Mouse (Mus musculus) cerebellum, adult 2 months (tissue): ENCODE results near the gene Fetub.

ENCODE experiments used
- CTCF ChIP-seq: fragments of 200-500 bp; IDR thresholded peaks from 2 replicates; pipeline ENCODE4 v1.5.1; 2011; ENCODE audit warnings: low read depth, mild to moderate bottlenecking, control low read depth, low read length, moderate library complexity, borderline replicate concordance; ENCODE audit not compliant: insufficient read depth
- POLR2A ChIP-seq: fragments of 200-500 bp; IDR thresholded peaks from 2 replicates; pipeline ENCODE4 v1.6.1; 2011; ENCODE audit warnings: low read length, control low read depth, borderline replicate concordance; ENCODE audit not compliant: insufficient read depth

DNA sequence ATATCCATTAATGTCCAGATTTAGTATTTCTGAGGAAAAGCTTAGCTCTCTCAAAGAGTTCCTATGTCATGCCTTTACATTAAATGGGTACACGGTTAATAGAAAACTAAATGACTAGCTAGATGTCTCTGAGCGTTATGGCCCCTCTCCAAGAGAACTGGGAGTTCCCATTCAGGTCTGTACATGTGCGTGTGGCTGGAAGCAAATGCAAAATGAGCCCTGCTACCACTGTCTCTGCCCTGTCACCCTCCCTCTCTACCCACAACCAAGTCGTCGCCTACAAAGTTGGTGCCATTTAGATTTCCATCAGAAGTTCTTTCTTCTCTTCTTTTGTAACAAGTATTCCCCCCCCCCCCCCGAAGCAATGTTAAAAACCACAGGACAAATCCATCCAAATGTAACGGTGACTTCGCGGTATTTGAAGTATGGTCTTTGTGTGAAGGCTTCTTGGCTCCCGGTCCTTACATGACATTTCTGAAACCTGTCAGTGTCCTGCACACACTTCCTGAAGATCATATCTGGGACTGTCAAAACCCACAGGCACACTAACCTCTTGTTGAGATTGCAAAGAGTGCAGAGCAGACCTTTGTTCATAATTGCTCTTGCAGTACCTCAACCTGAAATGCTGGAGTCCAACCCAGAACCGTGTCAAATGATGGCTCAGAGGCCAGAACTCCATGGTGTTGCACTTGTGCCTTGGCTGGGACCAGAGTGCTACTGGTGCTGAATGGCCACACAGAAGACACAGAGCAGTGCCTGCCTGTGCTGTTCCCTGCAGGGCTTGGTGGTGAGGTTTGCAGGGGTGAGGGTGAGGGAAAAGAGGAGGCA is 27.2 kb upstream of the Fetub start, which contains the start of gene Ahsg:
- TF ChIP-seq POLR2A (no peak), CTCF (no peak)
